Mouse (Mus musculus) small intestine, adult 2 months (tissue): ENCODE data around the gene Cldn1. TPM values are rescaled to one million over a fixed set of nuclear protein-coding genes. Genes with fewer than 3 reads are reported as not detected.

ENCODE experiments used
- H3K27ac ChIP-seq: fragments of 200-500 bp; 2 replicates; pipeline ENCODE4 v1.5.1; 2012; ENCODE audit warnings: low read depth, low read length, control low read depth, inconsistent platforms; ENCODE audit not compliant: insufficient read depth
- H3K27me3 ChIP-seq: fragments of 200-500 bp; 2 replicates; pipeline ENCODE4 v1.6.1; 2012; ENCODE audit warnings: mild to moderate bottlenecking, moderate library complexity, low read length, inconsistent platforms; ENCODE audit not compliant: control insufficient read depth, insufficient read depth
- H3K36me3 ChIP-seq: fragments of 200-500 bp; 2 replicates; pipeline ENCODE4 v1.6.1; 2012; ENCODE audit warnings: mild to moderate bottlenecking, low read length, control low read depth, inconsistent platforms; ENCODE audit not compliant: control insufficient read depth, insufficient read depth
- H3K4me1 ChIP-seq: fragments of 200-500 bp; 2 replicates; pipeline ENCODE4 v1.6.1; 2012; ENCODE audit warnings: low read length, inconsistent platforms, mixed read lengths; ENCODE audit not compliant: control insufficient read depth, insufficient read depth, insufficient read length
- H3K4me3 ChIP-seq: fragments of 200-500 bp; 2 replicates; pipeline ENCODE4 v1.5.1; 2012; ENCODE audit warnings: low read depth, mild to moderate bottlenecking, control low read depth, inconsistent platforms, low read length, moderate library complexity
- CTCF ChIP-seq: fragments of 200-500 bp; IDR thresholded peaks from 2 replicates; pipeline ENCODE4 v1.5.1; 2012; ENCODE audit warnings: low read depth, mild to moderate bottlenecking, control low read depth, inconsistent platforms, low read length, moderate library complexity, mixed read lengths; ENCODE audit not compliant: insufficient replicate concordance, insufficient read length; ENCODE audit errors: extremely low read depth
- POLR2A ChIP-seq: fragments of 200-500 bp; IDR thresholded peaks from 2 replicates; pipeline ENCODE4 v1.6.1; 2012; ENCODE audit warnings: low read depth, mild to moderate bottlenecking, control low read depth, inconsistent platforms, low read length, moderate library complexity
- WGBS: fragments of 180-500 bp; shearing (Covaris S2); methylation state at CpG from one replicate; pipeline ENCODE4 v1.1.7; 2018; 5-methylcytosine and 5-hydroxymethylcytosine counted together
- polyA plus RNA-seq: library from polyadenylated mRNA; depleted of rRNA; stranded (reverse); fragments of >200 nt; gene quantifications from 2 replicates; pipeline ENCODE4 v1.2.3, GENCODE M21; 2012; rRNA removed

Cldn1 gene
- polyA plus RNA-seq, 1 experiment, result 0.11 TPM

GRCm38 (mm10) chr16:26357863-26358780, 13.5 kb downstream of the Cldn1 start:
- H3K36me3 ChIP-seq, result no peaks in the 10 kb centered on the region
- no peak overlapping the region for H3K27ac ChIP-seq
- no peaks in the 10 kb centered on the region for H3K27me3 ChIP-seq
- 44% methylated on average over 5 of the region's 5 CpGs for WGBS
- H3K4me1 ChIP-seq, result no peaks in the 10 kb centered on the region
- H3K4me3 ChIP-seq, result no peak overlapping the region
- no peak for TF ChIP-seq CTCF
- no peak for TF ChIP-seq POLR2A

GRCm38 (mm10) chr16:26355513-26355912, 16.1 kb downstream of the Cldn1 start:
- TF ChIP-seq CTCF (no peak), POLR2A (no peak)
- Histone ChIP-seq H3K27ac (no peak overlapping the region), H3K4me1 (no peaks in the 10 kb centered on the region), H3K4me3 (no peak overlapping the region), H3K27me3 (no peaks in the 10 kb centered on the region), H3K36me3 (no peaks in the 10 kb centered on the region)
- WGBS, result 75% methylated on average over 1 of the region's 1 CpGs

- no peak overlapping the region for H3K4me3 ChIP-seq
- no peaks in the 10 kb centered on the region for H3K36me3 ChIP-seq
- no peaks in the 10 kb centered on the region for H3K4me1 ChIP-seq
- H3K27me3 ChIP-seq, result no peaks in the 10 kb centered on the region
- no peak for TF ChIP-seq POLR2A
- WGBS, result 79% methylated on average over 4 of the region's 4 CpGs
- H3K27ac ChIP-seq, result no peak overlapping the region
Observed at GRCm38 (mm10) chr16:26350786-26351185, 20.9 kb downstream of the Cldn1 start.

GRCm38 (mm10) chr16:26348809-26349208, 22.8 kb downstream of the Cldn1 start:
- no peak overlapping the region for H3K27ac ChIP-seq
- H3K36me3 ChIP-seq, result no peaks in the 10 kb centered on the region
- H3K27me3 ChIP-seq, result no peaks in the 10 kb centered on the region
- 59% methylated on average over 1 of the region's 1 CpGs for WGBS
- no peak overlapping the region for H3K4me3 ChIP-seq
- TF ChIP-seq POLR2A, result no peak
- no peak for TF ChIP-seq CTCF
- no peaks in the 10 kb centered on the region for H3K4me1 ChIP-seq

- H3K27me3 ChIP-seq, result no peaks in the 10 kb centered on the region
- TF ChIP-seq CTCF, result no peak
- TF ChIP-seq POLR2A, result no peak
- whole genome bisulfite sequencing, result 64% methylated on average over 7 of the region's 7 CpGs
Observed at GRCm38 (mm10) chr16:26316281-26316680, 55.4 kb downstream of the Cldn1 start.

GRCm38 (mm10) chr16:26314815-26315214, 56.8 kb downstream of the Cldn1 start:
- no peaks in the 10 kb centered on the region for H3K27me3 ChIP-seq
- WGBS, result 80% methylated on average over 13 of the region's 13 CpGs
- TF ChIP-seq CTCF (no peak), POLR2A (no peak)
- H3K4me1 ChIP-seq, result no peaks in the 10 kb centered on the region
- H3K4me3 ChIP-seq, result no peak overlapping the region
- no peaks in the 10 kb centered on the region for H3K36me3 ChIP-seq
- H3K27ac ChIP-seq, result no peak overlapping the region

More at GRCm38 (mm10) chr16:26316281-26316680, 55.4 kb downstream of the Cldn1 start:
- Histone ChIP-seq H3K4me1 (no peaks in the 10 kb centered on the region), H3K36me3 (no peaks in the 10 kb centered on the region), H3K4me3 (no peak overlapping the region), H3K27ac (no peak overlapping the region)

GRCm38 (mm10) chr16:26309402-26309801, 62.2 kb downstream of the Cldn1 start:
- Histone ChIP-seq H3K4me3 (no peak overlapping the region), H3K4me1 (no peaks in the 10 kb centered on the region), H3K27ac (no peak overlapping the region), H3K27me3 (no peaks in the 10 kb centered on the region), H3K36me3 (no peaks in the 10 kb centered on the region)
- 77% methylated on average over 2 of the region's 2 CpGs for WGBS
- TF ChIP-seq CTCF (no peak), POLR2A (no peak)

Other genes starting within 250 kb of the Cldn1 start
- not detected in 2 replicates for gene Cldn16, start 91.3 kb upstream of the Cldn1 start, polyA plus RNA-seq
- gene Tmem207, start 154.9 kb upstream of the Cldn1 start, polyA plus RNA-seq, result not detected in 2 replicates
- 0.39 and 0.56 TPM in 2 replicates for gene Il1rap, start 209.9 kb upstream of the Cldn1 start, polyA plus RNA-seq